Mouse (Mus musculus) urinary bladder, adult 2 months (tissue): ENCODE data around the gene Prpf18. TPM values are rescaled to one million over a fixed set of nuclear protein-coding genes. Genes with fewer than 3 reads are reported as not detected.

Experiments used
- DNase-seq: peaks from one replicate; pipeline ENCODE4 v3.0.0; 2022; ENCODE audit warnings: low spot score
- polyA plus RNA-seq: library from polyadenylated mRNA; depleted of rRNA; stranded (reverse); fragments of >200 nt; gene quantifications from 2 replicates; pipeline ENCODE4 v1.2.3, GENCODE M21; 2012; rRNA removed

Gene Prpf18
- polyA plus RNA-seq, 1 experiment = 29.2 TPM

GRCm38 (mm10) chr2:4575975-4576374 is 75.9 kb downstream of the Prpf18 start:
- no peak for DNase-seq

- no peak for DNase-seq
Observed at GRCm38 (mm10) chr2:4575163-4575562, 76.8 kb downstream of the Prpf18 start.

- DNase-seq = no peak
Observed at GRCm38 (mm10) chr2:4574251-4574650, 77.7 kb downstream of the Prpf18 start.

GRCm38 (mm10) chr2:4573386-4573785 is 78.5 kb downstream of the Prpf18 start:
- no peak for DNase-seq

GRCm38 (mm10) chr2:4572498-4573263 is 79.2 kb downstream of the Prpf18 start:
- no peak for DNase-seq

Other genes starting within 250 kb of the Prpf18 start
- 3.2 and 3.6 TPM in 2 replicates for gene Bend7, start 65.7 kb upstream of the Prpf18 start, polyA plus RNA-seq
- 22.3 and 23.2 TPM in 2 replicates for gene Sephs1, start 229.5 kb upstream of the Prpf18 start, polyA plus RNA-seq